Mouse (Mus musculus): ENCODE results near the gene Gm20388.
"Not testable (repeated sequence)": the region's sequence is repeated elsewhere in the genome, so short reads cannot be mapped to it uniquely, and the experiment has no call there.

Gm20388 gene

DNA sequence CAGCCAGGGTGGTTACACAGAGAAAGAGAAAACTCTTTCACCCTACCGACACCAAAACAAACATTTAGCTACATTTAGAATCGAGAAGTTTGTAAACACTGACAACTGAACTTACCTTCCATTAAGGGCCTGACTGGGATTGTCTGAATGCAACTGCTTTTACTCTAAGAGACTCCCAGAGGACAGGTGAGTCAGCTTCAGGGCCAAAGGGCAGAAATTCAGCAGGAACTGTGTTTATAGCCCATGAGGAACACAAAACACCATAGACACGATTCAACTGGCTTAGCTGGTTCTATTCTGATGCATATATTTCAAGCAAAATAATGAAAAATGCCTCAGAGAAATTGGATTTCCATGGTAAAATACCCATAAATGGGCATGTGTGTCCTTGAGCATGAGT, 4104.1 kb downstream of the Gm20388 start:
- DNase-seq (ENCODE audit: low read depth, low spot score) = no peak

DNA sequence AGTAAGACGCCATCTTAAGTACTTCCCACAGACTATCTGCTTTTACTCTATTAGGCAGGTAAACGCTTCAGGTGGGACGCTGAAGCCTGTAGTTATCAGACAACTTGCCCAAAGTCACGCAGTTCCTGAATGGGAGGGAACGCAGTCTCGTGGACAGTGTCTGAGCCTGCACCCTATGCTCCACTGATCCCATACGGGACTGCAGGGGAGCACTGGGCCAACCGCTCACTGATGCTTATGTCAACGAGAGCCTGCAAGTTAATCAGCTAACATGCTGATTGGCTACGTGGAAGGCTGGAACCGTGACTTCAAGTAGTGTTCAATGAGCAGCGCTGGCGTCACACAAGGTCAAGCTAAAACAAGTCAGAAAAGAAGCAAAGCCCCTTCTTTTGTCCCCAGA, 4109.1 kb downstream of the Gm20388 start:
- peak; percentile 82 for DNase-seq (ENCODE audit: low read depth, low spot score)

DNA sequence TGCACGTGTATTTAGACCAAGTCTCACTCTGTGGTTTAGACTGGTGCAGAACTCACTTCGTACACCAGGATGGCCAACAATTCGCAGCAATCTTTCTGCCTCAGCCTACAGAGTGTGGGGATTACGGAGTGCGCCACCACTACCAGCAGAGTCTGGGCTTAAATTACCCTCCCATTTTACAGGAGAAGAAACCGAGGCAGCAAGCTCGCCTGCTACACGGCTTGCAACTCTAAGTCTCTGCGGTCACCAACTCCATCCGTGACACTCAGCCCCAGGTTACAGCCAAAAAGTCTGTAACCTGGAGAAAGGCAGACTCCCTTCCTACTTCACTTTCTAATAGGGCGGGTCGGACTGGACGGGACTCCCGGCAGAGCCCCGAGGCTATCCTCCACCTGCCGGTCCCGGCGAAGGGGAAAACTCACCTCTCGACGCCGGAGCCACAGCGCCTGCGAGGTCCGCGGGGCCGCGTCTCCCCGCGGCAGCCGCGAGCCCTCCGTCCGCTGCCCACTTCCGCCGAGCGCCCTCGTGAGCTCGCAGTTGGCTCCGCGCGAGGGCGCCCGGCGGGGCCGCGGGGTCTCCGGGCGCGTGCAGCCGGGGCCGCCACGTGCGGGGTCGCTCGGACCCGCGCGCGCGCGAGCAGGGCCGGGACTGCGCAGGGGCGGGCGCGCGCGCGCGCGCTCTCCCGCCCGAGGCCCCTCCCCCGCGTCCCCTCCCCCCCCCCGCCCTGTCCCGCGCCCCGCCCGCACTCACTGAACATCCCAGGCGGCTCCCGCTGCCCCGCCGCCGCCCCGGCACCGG, 4110.0 kb downstream of the Gm20388 start:
- peak; percentile 76 for DNase-seq (ENCODE audit: low read depth, low spot score)

DNA sequence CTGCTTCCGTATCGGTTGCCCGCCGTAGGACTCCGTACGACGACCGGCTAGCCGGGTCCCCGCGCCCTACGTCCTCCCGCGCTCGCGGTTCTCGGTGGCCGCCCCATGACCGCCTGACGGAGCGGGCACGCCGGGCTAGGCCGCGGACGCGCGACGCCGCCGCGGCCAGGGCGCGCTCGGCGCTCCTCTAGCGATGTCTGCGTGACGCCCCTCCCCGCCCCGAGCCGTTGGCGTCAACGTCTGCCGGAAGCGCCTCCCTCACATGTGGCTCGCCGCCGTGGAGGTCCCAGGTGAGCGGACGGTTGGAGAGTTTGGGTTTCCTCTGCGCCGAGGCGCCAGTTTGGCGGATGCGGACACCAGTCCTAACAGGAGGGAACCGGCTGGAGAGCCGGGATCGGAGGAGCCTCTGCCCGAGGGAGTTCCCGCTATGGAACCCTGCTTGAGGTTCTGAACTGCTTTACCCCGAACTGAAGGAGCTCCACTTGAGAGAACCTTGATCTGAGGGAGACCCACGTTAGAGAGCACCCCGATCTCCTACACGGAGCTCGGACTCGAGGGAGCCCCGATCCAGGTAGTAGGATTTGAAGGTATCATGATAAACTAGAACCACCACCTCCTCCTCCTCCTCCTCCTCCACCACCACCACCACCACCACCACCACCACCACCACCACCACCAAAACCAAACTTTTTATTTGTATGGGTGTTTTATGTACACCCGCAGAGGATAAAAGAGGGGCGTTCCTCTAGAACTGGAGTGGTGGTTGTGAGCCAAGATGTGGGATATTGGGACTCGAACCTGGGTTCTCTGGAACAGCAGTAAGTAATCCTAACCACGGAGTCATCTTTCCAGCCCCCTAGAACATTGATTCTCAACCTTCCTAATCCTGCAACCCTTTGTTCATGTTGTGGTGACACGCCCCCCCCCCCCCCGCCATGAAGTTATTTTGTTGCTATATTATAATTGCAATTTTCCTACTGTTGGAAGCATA, 4110.9 kb downstream of the Gm20388 start, which contains the start of the genes Taf5l and Urb2:
Taf5l (minus strand) TSS at position 161 of the 991 bp plus-strand sequence.
Urb2 (plus strand) TSS at position 272 of the 991 bp plus-strand sequence.
- DNase-seq (ENCODE audit: low read depth, low spot score) = peak; percentile 94

DNA sequence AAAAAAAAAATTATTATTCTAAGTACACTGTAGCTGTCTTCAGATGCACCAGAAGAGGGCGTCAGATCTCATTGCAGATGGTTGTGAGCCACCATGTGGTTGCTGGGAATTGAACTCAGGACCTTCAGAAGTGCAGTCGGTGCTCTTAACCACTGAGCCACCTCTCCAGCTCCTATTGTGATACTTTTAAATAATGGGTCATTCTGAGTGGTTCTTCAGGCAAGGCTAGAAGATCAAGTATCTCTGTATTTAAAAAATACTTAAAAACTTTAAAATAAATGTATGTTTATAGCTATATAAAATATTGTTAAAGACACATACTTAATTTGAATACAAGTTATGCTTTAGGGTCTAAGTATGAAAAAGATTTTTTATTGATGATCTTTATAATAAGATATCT, 4115.6 kb downstream of the Gm20388 start:
- DNase-seq (ENCODE audit: low read depth, low spot score) = not testable (repeated sequence)

DNA sequence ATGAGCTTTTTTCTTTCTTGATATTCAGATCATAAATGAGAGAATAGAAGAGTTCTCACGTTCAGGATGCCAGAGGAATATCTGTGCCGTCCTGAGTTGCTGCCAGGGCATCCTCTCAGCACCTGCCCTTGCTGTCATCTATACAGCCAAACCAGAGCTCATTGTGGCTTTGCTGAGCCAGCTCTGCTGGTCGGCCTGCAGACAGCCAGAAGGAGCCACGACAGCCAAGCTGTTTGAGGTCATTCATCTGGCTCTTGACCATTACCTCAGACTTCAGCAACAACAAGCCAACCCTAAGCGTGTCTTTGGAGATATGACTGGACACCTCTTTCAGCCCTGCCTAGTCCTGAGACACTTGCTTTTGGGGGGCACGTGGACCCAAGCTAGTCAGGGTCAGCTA, 4117.2 kb downstream of the Gm20388 start:
- DNase-seq (ENCODE audit: low read depth, low spot score) = no peak

DNA sequence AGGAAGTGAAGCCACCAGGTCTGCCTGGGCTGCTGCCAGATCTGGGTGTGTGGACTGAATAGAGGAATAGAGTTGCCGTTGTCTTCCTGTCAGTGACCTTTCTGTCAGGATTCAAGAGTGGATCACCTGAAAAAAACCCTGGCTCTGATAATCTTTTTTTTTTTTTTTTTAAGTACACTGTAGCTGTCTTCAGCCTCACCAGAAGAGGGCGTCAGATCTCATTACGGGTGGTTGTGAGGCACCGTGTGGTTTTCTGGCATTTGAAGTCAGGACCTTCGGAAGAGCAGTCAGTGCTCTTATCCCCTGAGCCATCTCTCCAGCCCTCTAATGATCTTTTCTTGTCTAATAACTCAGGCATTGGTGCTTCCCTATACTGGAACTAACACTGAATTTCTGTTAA, 4122.8 kb downstream of the Gm20388 start:
- peak; percentile 59 for DNase-seq (ENCODE audit: low read depth, low spot score)

DNA sequence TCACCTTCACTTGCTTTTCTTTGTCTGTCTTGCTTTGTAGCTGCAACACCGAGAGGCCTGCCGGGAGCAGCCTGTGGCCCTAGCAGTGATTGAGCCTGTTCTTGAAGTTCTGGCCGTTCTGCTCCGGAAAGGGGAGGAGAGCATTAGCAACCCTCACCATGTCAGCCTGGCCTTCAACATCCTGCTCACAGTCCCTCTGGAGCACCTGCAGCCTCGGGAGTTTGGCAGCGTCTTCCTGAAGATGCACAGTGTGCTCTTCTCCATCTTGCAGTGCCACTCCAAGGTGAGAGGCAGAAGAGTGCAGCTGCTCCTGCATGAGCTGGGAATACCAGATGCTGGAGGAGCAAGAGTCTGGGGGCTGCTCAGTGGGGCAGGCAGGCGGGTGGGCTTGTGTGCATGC, 4127.5 kb downstream of the Gm20388 start:
- DNase-seq (ENCODE audit: low read depth, low spot score) = no peak

DNA sequence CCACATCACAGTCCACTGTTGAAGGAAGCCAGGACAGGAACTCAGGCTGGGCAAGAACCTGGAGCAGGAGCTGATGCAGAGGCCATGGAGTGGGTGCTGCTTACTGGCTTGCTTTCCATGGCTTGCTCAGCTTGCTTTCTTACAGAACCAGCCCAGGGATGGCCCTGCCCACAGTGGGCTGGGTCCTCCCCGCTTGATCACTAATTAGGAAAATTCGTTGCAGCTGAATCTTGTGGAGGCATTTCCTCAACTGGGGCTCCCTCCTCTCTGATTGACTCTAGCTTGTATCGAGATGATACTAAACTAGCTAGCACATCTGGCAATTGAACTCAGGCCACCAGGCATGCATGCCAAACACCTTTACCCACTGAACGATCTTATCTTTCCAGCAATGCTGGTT, 4128.7 kb downstream of the Gm20388 start:
- no peak for DNase-seq (ENCODE audit: low read depth, low spot score)

DNA sequence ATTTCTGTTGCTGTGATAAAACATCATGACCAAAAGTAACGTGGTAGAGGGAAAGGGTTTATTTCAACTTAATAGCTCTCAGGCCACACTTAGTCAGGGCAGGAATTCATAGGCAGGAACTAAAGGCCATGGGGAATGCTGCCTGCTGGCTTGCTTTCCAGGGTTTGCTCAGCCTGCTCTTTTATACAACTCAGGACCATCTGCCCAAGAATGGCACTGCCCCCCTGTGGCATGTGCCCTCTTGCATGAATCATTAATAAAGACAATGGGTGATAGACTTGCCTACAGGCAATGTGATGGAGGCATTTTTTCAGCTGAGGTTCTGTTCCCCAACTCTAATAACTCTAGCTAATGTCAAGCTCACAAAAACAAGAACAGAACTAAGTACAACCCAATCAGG, 4131.6 kb downstream of the Gm20388 start:
- DNase-seq (ENCODE audit: low read depth, low spot score) = no peak

DNA sequence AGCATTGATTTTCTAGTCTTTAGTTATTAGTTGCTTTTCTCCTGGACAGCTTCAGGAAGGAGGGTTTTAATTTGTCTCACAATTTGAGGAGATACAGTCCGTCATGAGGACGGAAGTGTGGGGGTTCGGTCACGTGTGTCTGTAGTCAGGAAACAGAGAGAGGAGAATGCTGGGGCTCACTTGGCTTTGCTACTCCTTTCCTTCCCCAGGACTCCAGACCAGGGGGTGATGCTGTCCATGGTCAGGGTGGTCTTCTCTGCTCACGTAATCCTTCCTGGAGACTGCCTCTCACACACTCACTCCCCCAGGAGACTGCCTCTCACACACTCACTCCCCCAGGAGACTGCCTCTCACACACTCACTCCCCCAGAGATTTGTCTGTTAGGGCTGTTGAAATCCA, 4133.8 kb downstream of the Gm20388 start:
- DNase-seq (ENCODE audit: low read depth, low spot score) = no peak

DNA sequence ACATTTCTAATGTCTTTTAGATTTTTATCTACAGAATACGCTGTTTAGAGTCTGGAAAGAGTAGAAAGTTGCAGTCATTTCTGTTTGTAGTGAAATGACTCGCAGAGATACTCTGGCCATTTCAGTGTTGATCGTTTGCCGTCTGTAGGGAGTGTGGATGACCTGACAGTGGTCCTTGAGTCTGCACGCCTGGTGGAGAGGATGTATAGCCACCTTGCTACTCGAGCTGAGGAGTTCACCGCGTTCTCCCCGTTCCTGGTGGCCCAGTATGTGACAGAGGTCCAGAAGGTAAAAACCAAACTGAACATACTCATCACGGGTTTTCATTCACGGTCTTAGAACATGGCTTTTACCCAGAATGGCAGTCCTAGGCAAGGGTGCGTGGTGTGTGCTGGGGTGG, 4134.3 kb downstream of the Gm20388 start:
- no peak for DNase-seq (ENCODE audit: low read depth, low spot score)

DNA sequence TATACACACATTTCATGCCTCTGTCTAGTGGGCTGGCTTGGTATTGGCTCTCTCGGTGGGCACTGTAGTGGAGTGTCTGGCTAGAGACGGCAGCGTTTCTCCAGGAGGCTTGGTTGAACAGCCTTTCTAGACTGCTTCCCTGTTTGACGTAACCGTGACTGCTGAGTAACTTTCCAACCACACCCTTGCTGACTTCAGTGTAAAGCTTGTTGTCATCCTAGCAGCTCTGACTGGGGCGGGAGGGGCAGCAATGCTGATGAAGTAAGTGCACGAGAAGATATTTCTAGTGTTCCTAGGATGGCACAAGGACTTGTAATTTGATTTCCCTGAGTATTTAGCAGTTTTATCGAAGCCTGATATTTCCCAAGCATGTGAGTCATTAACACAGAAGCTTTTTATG, 4135.2 kb downstream of the Gm20388 start:
- DNase-seq (ENCODE audit: low read depth, low spot score) = peak; percentile 38

DNA sequence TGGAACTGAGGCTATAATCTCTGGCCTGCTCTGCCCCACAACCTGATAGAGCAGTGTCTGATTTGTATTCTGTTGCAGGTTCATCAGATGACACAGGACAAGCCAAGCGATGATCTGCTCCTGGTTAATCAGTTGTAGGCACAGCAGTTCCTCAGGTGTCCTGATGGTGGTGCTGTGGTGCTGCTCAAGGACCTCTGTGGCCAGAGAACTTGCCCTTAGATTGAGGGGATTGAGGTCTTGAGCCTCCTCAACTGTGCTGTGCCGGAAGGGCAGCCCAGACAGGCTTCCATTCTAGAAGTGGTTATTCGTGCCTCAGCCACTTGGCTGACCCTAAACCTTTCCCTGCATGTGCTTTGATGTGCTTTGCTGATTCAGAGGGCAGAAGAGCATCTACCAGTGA, 4141.5 kb downstream of the Gm20388 start:
- DNase-seq (ENCODE audit: low read depth, low spot score) = peak; percentile 85

DNA sequence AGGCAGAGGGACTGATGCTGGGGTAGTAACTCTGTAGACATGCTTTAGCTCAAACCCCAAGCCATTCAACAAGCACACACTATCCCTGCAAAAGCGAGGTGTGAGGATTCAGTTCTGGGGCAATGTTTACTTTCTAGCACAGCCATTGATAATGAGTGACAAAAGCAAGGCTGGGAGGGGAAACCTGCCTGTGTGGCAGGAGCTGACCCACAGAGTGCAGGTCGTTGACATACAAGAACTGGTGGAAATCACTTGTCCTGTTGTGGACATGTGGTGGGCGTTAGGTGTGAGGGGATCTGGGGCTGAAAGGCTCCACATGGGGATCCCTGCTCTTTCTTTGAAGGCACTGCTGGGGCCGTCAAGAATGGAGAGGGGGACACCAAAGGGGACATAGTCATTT, 4141.9 kb downstream of the Gm20388 start:
- DNase-seq (ENCODE audit: low read depth, low spot score) = no peak

DNA sequence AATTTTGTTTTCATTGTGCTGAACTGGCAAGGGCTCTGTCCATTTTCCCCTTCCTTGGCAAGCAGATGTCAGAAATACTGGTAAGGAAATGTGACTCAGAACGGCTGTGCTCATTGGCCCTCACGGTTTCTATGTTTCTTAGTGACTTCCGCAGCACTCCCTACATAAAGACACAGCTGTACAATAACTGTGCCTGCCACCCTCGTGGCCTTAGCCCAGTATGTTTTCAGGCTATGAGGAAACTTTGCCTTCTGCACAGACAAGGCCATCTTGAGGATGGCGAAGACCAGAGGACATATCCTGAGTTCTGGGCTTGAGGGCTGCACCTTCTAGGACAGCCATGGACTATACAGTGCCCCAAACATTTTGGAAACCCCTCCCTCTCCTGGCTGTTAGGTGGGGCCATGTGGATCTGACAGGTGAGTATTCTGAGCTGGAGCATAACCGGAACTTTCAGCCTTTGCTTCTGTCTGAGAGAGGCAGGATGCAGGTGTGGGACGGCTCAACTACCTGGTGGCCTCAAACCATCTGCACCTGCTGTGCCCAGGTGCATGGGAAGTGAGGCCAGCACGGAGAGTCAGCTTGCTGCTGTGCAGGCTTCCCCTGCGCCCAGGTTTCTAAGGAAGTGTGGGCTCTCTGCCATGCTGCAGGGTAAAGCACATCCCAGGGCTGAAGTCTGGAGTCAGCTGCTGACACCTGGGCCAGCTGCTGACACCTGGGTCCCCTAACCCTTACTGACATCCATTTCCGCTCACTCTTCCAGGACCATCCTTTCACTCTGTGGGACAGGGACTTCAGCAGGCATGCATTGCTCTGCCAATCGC, 4146.4 kb downstream of the Gm20388 start:
- DNase-seq (ENCODE audit: low read depth, low spot score) = no peak

DNA sequence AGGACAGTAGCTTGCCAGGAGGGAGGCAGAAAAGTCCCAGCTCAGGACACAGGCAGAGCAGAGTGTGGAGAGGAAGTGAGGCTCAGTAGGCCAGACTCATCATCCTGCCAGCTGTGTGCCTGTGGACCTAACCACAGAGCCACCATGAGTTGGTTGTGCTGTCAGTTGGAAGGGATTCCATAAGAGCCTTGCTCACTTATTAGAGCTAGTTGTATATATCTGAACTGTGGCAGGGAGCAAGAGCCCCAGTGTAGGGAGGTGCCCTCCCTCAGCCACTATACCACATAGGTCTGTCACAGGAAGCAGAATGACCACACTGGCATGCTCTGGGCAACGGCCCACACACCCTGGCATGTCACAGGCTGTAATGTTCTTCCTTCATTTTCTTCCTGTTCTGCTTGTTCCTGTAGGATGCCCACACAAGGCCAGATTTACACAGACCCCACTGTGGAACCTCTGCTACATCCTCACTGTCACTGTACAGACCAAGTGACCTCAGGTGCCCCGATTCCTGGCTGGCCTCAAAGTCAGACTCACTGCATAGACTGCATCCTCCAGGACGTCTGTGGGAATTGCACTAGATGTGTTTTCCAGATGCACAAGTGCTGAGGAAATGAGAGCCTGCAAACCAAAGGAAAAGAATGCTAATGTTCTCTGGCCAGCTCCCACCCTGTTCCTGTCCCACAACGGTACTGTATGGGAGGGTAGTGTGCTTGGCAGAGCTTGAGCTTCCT, 4155.9 kb downstream of the Gm20388 start:
- no peak for DNase-seq (ENCODE audit: low read depth, low spot score)

DNA sequence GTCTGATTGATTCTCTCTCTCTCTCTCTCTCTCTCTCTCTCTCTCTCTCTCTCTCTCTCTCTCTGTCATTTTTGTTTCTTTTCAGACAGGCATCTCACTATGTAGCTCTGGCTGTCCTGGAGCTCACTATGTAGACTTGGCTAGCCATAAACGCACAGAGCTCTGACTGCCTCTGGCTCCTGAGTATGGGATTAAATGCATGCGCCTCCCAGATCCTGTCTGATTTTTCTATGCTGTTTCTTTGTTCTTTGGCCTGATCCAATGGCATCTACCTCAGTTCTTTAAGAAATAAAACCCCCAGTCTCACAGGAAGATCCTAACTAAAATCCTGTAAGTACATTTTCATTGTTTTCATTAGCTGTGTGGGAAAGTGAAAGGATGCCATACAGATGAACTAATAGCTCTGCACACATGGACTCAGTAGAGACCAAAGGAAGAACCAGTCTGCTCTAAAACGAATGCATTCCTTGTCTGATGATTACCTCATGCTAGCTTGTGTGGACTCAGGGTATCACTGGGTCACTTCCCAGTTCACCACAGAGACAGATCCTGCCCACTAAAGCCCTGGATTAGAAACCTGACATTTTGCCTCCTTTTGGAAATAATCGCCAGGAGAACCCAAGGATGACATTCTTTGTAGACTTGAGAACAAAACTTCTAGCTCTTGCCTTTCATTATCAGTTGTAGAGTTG, 4156.6 kb downstream of the Gm20388 start:
- no peak for DNase-seq (ENCODE audit: low read depth, low spot score)

DNA sequence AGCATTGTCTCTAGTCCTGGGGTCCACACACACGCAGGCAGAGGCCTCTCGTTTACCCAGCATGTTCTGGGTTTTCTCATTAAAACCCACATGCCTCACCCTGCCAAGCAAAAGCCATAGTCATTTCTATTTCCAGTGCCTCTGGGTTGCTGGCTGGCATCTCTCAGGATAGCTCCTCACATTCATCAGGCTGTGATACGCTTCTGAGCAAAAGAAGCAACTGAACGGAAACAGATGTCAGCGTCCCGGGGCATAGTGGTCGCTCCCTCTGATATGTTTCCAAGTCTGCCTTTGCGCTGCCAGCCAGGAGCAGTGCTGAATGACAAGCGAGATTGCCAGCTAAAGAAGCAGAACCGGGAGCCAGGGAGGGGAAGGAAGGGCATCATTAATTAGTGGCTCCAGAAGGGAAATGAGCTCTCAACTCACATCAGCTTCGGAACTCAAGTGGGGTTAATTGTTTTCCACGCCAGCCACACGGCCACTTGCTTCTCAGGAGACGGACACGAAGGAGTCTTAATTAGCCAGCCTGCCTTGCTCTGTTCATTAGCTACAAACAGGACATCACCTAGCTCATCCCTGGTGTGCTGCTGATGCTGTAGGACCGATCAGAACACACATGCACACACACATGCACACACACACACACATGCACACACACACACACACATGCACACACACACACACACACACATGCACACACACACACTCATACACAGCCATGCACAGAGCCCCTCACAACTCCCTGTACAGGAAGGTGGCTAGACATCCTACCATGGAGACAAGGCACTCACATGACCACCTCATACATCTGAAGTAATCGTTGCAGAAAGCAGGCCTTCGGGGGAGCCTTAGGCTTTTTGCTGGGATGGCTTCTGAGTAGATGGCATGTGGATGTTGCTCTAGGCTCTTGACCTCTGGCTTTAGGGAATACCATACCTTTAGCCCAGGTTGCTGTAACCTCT, 4160.0 kb downstream of the Gm20388 start:
- no peak for DNase-seq (ENCODE audit: low read depth, low spot score)

Measured in ES-CJ7 (cell line).